Mouse (Mus musculus) liver, embryonic 12.5 days (tissue): ENCODE measurements around the gene Cwc22. TPM values are rescaled to one million over a fixed set of nuclear protein-coding genes. Genes with fewer than 3 reads are reported as not detected.

Experiments
- ATAC-seq: fragments of 200-750 bp; cut with Nextera tagmentation; 2 replicates; pipeline ENCODE4 v1.8.0; 2017; ENCODE audit warnings: moderate number of reproducible peaks, mild to moderate bottlenecking, moderate library complexity
- H3K27ac ChIP-seq: fragments of 300-500 bp; sonication (generic); 2 replicates; pipeline ENCODE4 v1.5.1; 2016; ENCODE audit warnings: mild to moderate bottlenecking
- H3K27me3 ChIP-seq: fragments of 300-500 bp; sonication (generic); replicated peaks from 2 replicates; pipeline ENCODE4 v1.6.1; 2016; ENCODE audit warnings: mild to moderate bottlenecking, moderate library complexity
- H3K36me3 ChIP-seq: fragments of 300-500 bp; sonication (generic); 2 replicates; pipeline ENCODE4 v1.6.1; 2016; ENCODE audit warnings: mild to moderate bottlenecking, moderate library complexity
- H3K4me1 ChIP-seq: fragments of 300-500 bp; sonication (generic); 2 replicates; pipeline ENCODE4 v1.6.1; 2016
- H3K4me2 ChIP-seq: fragments of 300-500 bp; sonication (generic); 2 replicates; pipeline ENCODE4 v1.6.1; 2016; ENCODE audit warnings: mild to moderate bottlenecking, moderate library complexity
- H3K4me3 ChIP-seq: fragments of 300-500 bp; sonication (generic); 2 replicates; pipeline ENCODE4 v1.5.1; 2016; ENCODE audit warnings: mild to moderate bottlenecking, moderate library complexity
- H3K9ac ChIP-seq: fragments of 300-500 bp; sonication (generic); 2 replicates; pipeline ENCODE4 v1.6.1; 2016; ENCODE audit warnings: mild to moderate bottlenecking, moderate library complexity
- H3K9me3 ChIP-seq: fragments of 300-500 bp; sonication (generic); replicated peaks from 2 replicates; pipeline ENCODE4 v1.6.1; 2016; ENCODE audit warnings: mild to moderate bottlenecking, moderate library complexity
- WGBS: fragments of 180-500 bp; shearing (Covaris S2); methylation state at CpG from one replicate; pipeline ENCODE4 v1.1.7; 2016; ENCODE audit not compliant: insufficient replicate concordance; 5-methylcytosine and 5-hydroxymethylcytosine counted together
- polyA plus RNA-seq: library from polyadenylated mRNA; unstranded; fragments of >200 nt; fragmentation: Nextera tagmentation; extraction: Ambion mirVana; gene quantifications from 2 replicates; pipeline ENCODE4 v1.2.1, GENCODE M21; 2016

Cwc22 gene
- polyA plus RNA-seq, 1 experiment from 2014 or later, result 26.8 TPM

GRCm38 (mm10) chr2:77921307-77921706 is 24.9 kb downstream of the Cwc22 start:
- Histone ChIP-seq H3K4me1 (no peaks in the 10 kb centered on the region), H3K4me2 (no peak overlapping the region), H3K9ac (no peak overlapping the region), H3K9me3 (no peaks in the 10 kb centered on the region), H3K27ac (no peak overlapping the region), H3K27me3 (no peaks in the 10 kb centered on the region), H3K4me3 (no peak overlapping the region), H3K36me3 (peaks cover 73% of the 10 kb centered on the region)
- 92% methylated on average over 4 of the region's 4 CpGs for WGBS
- no peak for ATAC-seq

- ATAC-seq, result no peak
- H3K9ac ChIP-seq, result no peak overlapping the region
- no peaks in the 10 kb centered on the region for H3K9me3 ChIP-seq
- no peak overlapping the region for H3K4me2 ChIP-seq
- no peak overlapping the region for H3K27ac ChIP-seq
- no peak overlapping the region for H3K4me3 ChIP-seq
- H3K4me1 ChIP-seq, result no peaks in the 10 kb centered on the region
- no peaks in the 10 kb centered on the region for H3K27me3 ChIP-seq
- 89% methylated on average over 2 of the region's 2 CpGs for WGBS
- H3K36me3 ChIP-seq, result peaks cover 75% of the 10 kb centered on the region
Measured at GRCm38 (mm10) chr2:77920621-77921020, 25.6 kb downstream of the Cwc22 start.

- no peak overlapping the region for H3K4me3 ChIP-seq
- H3K27me3 ChIP-seq, result no peaks in the 10 kb centered on the region
- H3K9ac ChIP-seq, result no peak overlapping the region
- H3K27ac ChIP-seq, result no peak overlapping the region
- WGBS, result 78% methylated on average over 3 of the region's 3 CpGs
- peaks cover 78% of the 10 kb centered on the region for H3K36me3 ChIP-seq
- no peaks in the 10 kb centered on the region for H3K4me1 ChIP-seq
- H3K9me3 ChIP-seq, result no peaks in the 10 kb centered on the region
- ATAC-seq, result no peak
- no peak overlapping the region for H3K4me2 ChIP-seq
Measured at GRCm38 (mm10) chr2:77918474-77918873, 27.7 kb downstream of the Cwc22 start.

DNA sequence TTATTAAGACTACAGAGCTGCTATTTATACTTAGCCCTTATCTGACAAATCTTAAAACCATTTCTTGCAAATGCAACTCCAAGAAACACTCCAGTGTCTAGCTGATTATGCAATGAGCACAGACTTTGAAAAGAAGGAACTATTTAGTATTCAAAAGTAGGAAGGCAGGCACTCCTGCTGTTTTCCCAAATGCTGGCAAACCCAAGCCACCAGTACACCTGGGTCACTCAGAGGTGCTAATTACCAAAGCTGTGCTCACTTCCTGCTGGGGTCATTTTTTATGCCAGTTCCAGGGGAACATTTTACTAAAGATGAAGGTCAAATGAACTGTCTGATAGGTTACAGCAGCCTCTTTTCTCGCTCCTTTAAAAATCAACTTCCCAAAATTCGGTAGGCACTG is 28.2 kb downstream of the Cwc22 start:
- no peak overlapping the region for H3K9ac ChIP-seq
- no peak overlapping the region for H3K4me3 ChIP-seq
- H3K4me1 ChIP-seq, result no peaks in the 10 kb centered on the region
- WGBS, result 81% methylated on average over 2 of the region's 2 CpGs
- no peaks in the 10 kb centered on the region for H3K27me3 ChIP-seq
- no peak overlapping the region for H3K27ac ChIP-seq
- peaks cover 78% of the 10 kb centered on the region for H3K36me3 ChIP-seq
- no peak for ATAC-seq
- H3K9me3 ChIP-seq, result no peaks in the 10 kb centered on the region
- H3K4me2 ChIP-seq, result no peak overlapping the region

GRCm38 (mm10) chr2:77917360-77917734 is 28.8 kb downstream of the Cwc22 start:
- Histone ChIP-seq H3K27ac (no peak overlapping the region), H3K36me3 (peaks cover 85% of the 10 kb centered on the region), H3K4me3 (no peak overlapping the region), H3K4me2 (no peak overlapping the region), H3K27me3 (no peaks in the 10 kb centered on the region), H3K4me1 (no peaks in the 10 kb centered on the region), H3K9ac (no peak overlapping the region), H3K9me3 (no peaks in the 10 kb centered on the region)
- no peak for ATAC-seq
- 96% methylated on average over 3 of the region's 3 CpGs for WGBS

- Histone ChIP-seq H3K4me2 (no peak overlapping the region), H3K36me3 (peaks cover 86% of the 10 kb centered on the region)
Measured at GRCm38 (mm10) chr2:77916586-77917359, 29.4 kb downstream of the Cwc22 start.

GRCm38 (mm10) chr2:77915187-77915586 is 31.0 kb downstream of the Cwc22 start:
- H3K9ac ChIP-seq, result no peak overlapping the region
- WGBS, result 86% methylated on average over 8 of the region's 8 CpGs
- H3K4me2 ChIP-seq, result no peak overlapping the region
- peaks cover 88% of the 10 kb centered on the region for H3K36me3 ChIP-seq
- no peak overlapping the region for H3K4me3 ChIP-seq
- H3K4me1 ChIP-seq, result no peaks in the 10 kb centered on the region
- no peaks in the 10 kb centered on the region for H3K27me3 ChIP-seq
- H3K9me3 ChIP-seq, result no peaks in the 10 kb centered on the region
- no peak overlapping the region for H3K27ac ChIP-seq
- ATAC-seq, result no peak

More at GRCm38 (mm10) chr2:77916586-77917359, 29.4 kb downstream of the Cwc22 start:
- 78% methylated on average over 8 of the region's 8 CpGs for WGBS
- no peak overlapping the region for H3K4me3 ChIP-seq
- ATAC-seq, result no peak
- H3K9ac ChIP-seq, result no peak overlapping the region
- no peaks in the 10 kb centered on the region for H3K27me3 ChIP-seq
- no peak overlapping the region for H3K27ac ChIP-seq
- H3K4me1 ChIP-seq, result no peaks in the 10 kb centered on the region
- no peaks in the 10 kb centered on the region for H3K9me3 ChIP-seq

- H3K4me3 ChIP-seq, result no peak overlapping the region
- H3K36me3 ChIP-seq, result peaks cover 80% of the 10 kb centered on the region
- H3K4me2 ChIP-seq, result no peak overlapping the region
- H3K9ac ChIP-seq, result no peak overlapping the region
- H3K4me1 ChIP-seq, result no peaks in the 10 kb centered on the region
- ATAC-seq, result no peak
- H3K27ac ChIP-seq, result no peak overlapping the region
- H3K9me3 ChIP-seq, result no peaks in the 10 kb centered on the region
- no peaks in the 10 kb centered on the region for H3K27me3 ChIP-seq
- 68% methylated on average over 2 of the region's 2 CpGs for WGBS
Measured at GRCm38 (mm10) chr2:77913628-77914027, 32.5 kb downstream of the Cwc22 start.

DNA sequence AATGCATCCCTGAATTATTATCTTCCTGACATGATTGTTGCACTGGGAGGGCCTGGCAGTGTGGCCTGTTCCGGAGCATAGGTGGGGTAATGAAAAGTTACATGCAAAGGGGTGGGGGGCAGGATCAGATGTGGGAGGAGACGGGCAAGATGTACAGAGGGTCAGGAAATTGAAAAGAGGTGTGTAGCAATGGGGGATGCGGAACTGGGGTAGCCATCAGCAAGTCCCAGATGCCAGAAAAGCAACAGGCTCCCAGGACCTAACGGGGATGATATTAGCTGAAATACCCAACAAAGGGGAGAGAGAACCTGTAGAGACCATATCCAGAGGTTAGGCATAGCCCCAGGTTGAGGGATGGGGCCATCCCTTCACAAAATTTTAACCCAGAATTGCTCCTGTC is 34.0 kb downstream of the Cwc22 start:
- Histone ChIP-seq H3K27me3 (no peaks in the 10 kb centered on the region), H3K4me2 (no peak overlapping the region), H3K4me3 (no peak overlapping the region), H3K36me3 (peaks cover 72% of the 10 kb centered on the region), H3K9ac (no peak overlapping the region), H3K9me3 (no peaks in the 10 kb centered on the region), H3K4me1 (no peaks in the 10 kb centered on the region), H3K27ac (no peak overlapping the region)
- no peak for ATAC-seq
- 80% methylated on average over 4 of the region's 4 CpGs for WGBS

DNA sequence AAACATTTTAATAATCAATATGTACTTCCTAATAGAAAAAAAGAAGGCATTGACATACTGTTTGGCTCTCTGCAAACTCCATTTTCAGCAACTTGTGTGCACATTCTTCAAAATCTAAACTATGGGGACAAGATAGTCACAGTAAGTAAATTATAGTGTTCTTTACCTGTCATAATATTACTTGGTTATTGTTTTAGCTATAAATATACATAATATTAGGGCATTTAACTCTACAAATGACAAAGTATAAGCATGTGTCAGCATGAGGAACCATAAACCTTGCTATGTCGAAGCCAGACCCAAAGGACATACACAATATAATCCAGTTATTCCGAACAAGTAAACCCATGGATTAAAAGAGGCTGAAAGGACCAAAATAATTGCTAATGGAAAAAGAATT is 34.7 kb downstream of the Cwc22 start:
- Histone ChIP-seq H3K9me3 (no peaks in the 10 kb centered on the region), H3K4me1 (no peaks in the 10 kb centered on the region), H3K4me2 (no peak overlapping the region), H3K27me3 (no peaks in the 10 kb centered on the region), H3K27ac (no peak overlapping the region), H3K9ac (no peak overlapping the region), H3K4me3 (no peak overlapping the region), H3K36me3 (peaks cover 71% of the 10 kb centered on the region)
- WGBS, result 82% methylated on average over 2 of the region's 2 CpGs
- no peak for ATAC-seq

DNA sequence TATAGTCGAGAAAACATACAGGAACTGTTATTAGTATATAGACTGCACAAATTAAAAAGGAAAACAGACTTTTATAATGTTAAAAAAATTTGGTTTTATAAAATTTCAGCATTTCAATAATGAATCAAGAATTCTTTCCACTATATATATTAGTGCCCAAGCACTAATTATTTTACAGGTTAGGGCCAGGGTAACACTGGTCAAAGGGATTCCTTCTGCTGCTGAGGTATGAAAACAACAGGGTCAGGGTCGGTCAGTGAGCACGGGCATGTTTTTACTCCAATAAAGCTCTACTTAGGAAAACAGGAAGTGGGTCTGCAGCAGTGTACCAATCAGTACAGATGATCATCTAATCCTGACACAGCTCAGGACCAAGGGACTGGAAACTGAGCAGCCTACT is 36.0 kb downstream of the Cwc22 start:
- WGBS, result 60% methylated on average over 3 of the region's 3 CpGs
- peaks cover 71% of the 10 kb centered on the region for H3K36me3 ChIP-seq
- no peak for ATAC-seq

DNA sequence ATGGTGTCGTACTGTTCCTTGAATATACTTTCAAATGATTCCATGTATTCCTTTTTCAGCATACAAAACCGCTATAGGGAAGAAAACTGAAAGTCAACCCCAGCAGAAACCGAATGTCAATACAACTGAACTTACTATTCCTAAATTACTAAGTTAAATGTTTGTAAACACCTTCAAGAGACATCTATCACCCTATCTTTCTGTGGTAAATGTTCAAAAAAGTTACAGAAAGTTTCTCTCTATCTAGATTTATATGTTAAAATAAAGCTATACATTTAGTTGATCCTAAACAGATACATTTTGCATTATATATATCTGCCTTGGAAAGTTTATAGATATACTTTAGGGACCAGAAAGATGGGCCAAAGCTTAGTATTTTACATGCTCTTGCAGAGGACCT is 39.0 kb downstream of the Cwc22 start:
- H3K9ac ChIP-seq, result no peak overlapping the region
- 90% methylated on average over 3 of the region's 3 CpGs for WGBS
- no peaks in the 10 kb centered on the region for H3K4me1 ChIP-seq
- peaks cover 70% of the 10 kb centered on the region for H3K36me3 ChIP-seq
- no peak overlapping the region for H3K27ac ChIP-seq
- no peaks in the 10 kb centered on the region for H3K9me3 ChIP-seq
- H3K4me3 ChIP-seq, result no peak overlapping the region
- no peak overlapping the region for H3K4me2 ChIP-seq
- ATAC-seq, result no peak
- no peaks in the 10 kb centered on the region for H3K27me3 ChIP-seq

More for the DNA sequence above, 36.0 kb downstream of the Cwc22 start:
- H3K9ac ChIP-seq, result no peak overlapping the region
- no peaks in the 10 kb centered on the region for H3K9me3 ChIP-seq
- no peaks in the 10 kb centered on the region for H3K4me1 ChIP-seq
- H3K4me3 ChIP-seq, result no peak overlapping the region
- H3K27me3 ChIP-seq, result no peaks in the 10 kb centered on the region
- H3K4me2 ChIP-seq, result no peak overlapping the region
- H3K27ac ChIP-seq, result no peak overlapping the region

- Histone ChIP-seq H3K4me2 (no peak overlapping the region), H3K4me1 (no peaks in the 10 kb centered on the region), H3K27me3 (no peaks in the 10 kb centered on the region), H3K4me3 (no peak overlapping the region), H3K9ac (no peak overlapping the region), H3K36me3 (peaks cover 72% of the 10 kb centered on the region), H3K27ac (no peak overlapping the region), H3K9me3 (no peaks in the 10 kb centered on the region)
- 89% methylated on average over 7 of the region's 7 CpGs for WGBS
- ATAC-seq, result no peak
Measured at GRCm38 (mm10) chr2:77905023-77905422, 41.2 kb downstream of the Cwc22 start.
